Mouse (Mus musculus): ENCODE measurements around the gene Tpcn1. TPM values are rescaled to one million over a fixed set of nuclear protein-coding genes. Genes with fewer than 3 reads are reported as not detected.

Tpcn1 gene
- total and polyA plus RNA-seq, 2 experiments: 7.6 to 51.9 TPM

DNA sequence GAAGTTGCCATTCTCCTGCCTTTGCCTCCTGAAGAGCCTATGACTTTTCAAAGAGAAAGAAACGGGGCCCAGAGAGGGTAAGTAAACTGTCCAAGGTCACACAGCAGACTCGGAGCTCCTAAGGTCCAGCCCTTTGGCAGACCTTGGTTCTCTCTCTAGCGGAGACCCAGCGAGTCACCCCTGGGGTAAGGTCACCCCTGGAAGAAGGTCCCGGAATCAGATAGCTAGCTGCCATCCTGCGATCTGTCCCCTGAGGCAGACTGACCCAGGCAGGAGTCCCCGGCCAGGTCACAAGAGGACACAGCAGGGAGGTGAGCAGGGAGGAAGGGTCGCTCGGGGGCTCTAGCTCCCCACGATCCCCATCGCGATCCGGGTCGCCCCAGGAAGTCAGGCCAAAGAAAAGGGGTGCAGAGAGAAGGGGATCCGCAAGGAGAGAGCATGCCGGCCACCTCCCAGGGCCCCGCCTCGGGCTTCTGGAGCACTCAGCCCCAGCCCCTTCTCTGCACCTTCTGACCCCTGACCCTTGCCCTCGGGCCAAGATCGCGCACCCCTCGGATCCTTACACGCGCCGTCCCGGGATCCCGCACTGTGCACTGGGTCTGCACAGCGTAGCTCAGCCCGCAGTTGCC lies 419 bp downstream of the Tpcn1 start:
- TF ChIP-seq POLR2A (IDR thresholded peaks at IDR 0.05; ENCODE audit: extremely low read depth, insufficient read depth, low read length) (no peak), CTCF (IDR thresholded peaks at IDR 0.05; ENCODE audit: low read depth, low read length) (no peak)
- no peak for DNase-seq (ENCODE audit: extremely low read depth, low read depth, low spot score)
- peaks cover 16% of the 10 kb centered on the region for H3K4me1 ChIP-seq (ENCODE audit: control insufficient read depth, insufficient read depth, low read length)
- peak overlapping the region; percentile 73 for H3K27ac ChIP-seq (replicated peaks; ENCODE audit: insufficient read depth, low read depth, low read length)
- peaks cover 14% of the 10 kb centered on the region for H3K79me2 ChIP-seq (ENCODE audit: control insufficient read depth, insufficient read depth, low read length)
- peaks cover 13% of the 10 kb centered on the region; the same call in 1 of the 2 replicates for H3K36me3 ChIP-seq (ENCODE audit: control insufficient read depth, insufficient read depth, low read length)
- H3K9ac ChIP-seq (ENCODE audit: low read depth, low read length): peak overlapping the region; percentile 90
- H3K4me3 ChIP-seq (ENCODE audit: insufficient read depth, low read depth, low read length): peak overlapping the region; percentile 79
- under 1% methylated on average over 29 of the region's 29 CpGs for WGBS
- H3K27me3 ChIP-seq (ENCODE audit: control insufficient read depth, insufficient read depth, low read length): no peaks in the 10 kb centered on the region

- peak overlapping the region; percentile 73 for H3K27ac ChIP-seq (replicated peaks; ENCODE audit: insufficient read depth, low read depth, low read length)
- H3K4me1 ChIP-seq (ENCODE audit: control insufficient read depth, insufficient read depth, low read length): peaks cover 16% of the 10 kb centered on the region
- no peaks in the 10 kb centered on the region for H3K27me3 ChIP-seq (ENCODE audit: control insufficient read depth, insufficient read depth, low read length)
- peaks cover 13% of the 10 kb centered on the region; the same call in 1 of the 2 replicates for H3K36me3 ChIP-seq (ENCODE audit: control insufficient read depth, insufficient read depth, low read length)
- peak overlapping the region; percentile 90 for H3K9ac ChIP-seq (ENCODE audit: low read depth, low read length)
- peaks cover 14% of the 10 kb centered on the region for H3K79me2 ChIP-seq (ENCODE audit: control insufficient read depth, insufficient read depth, low read length)
- peak overlapping the region; percentile 79 for H3K4me3 ChIP-seq (ENCODE audit: insufficient read depth, low read depth, low read length)
- WGBS: 6% methylated on average over 9 of the region's 9 CpGs
- TF ChIP-seq POLR2A (IDR thresholded peaks at IDR 0.05; ENCODE audit: extremely low read depth, insufficient read depth, low read length) (no peak), CTCF (IDR thresholded peaks at IDR 0.05; ENCODE audit: low read depth, low read length) (no peak)
- DNase-seq (ENCODE audit: extremely low read depth, low read depth, low spot score): no peak
Observed at GRCm38 (mm10) chr5:120587616-120587926, 902 bp downstream of the Tpcn1 start.

DNA sequence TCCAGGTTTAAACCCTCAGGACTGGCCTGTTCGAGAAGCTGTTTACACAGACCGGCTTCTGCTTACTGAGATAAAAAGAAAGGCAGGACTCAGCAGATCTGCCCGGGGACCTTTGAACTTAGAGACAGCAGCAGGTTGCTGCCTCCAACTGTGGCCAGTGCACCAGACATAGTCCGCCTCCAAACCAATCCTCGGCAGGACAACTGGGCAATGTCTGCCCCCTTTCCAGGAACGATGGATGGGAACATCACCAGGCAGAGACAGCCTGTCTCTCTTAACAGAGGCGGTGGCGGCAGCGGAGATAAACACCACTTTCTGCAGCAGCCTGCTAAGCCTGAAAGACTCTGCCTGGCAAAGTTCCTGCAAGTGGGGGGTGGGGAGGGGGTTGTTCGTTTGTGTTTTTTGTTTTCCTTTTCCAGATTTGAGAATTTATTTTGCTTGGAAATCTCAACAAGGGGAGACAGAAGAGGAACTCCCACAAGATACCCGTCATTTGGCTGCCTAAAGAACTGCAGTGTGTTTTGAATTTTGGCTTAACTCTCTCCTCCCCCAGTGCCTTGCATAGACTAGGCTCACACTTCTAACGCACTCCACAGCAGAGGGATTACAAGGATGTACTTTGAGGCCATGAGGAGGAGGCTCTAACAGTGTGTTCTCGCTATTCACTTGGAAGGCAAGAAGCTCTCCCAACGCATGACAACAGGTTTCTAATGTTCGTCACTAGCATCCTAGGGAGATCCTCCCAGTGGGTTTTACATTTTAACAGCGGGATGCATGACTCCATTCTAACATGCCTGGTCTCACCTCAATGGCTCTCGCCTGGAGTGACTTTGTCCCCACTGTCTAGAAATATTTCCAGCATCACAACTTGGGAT lies 1.5 kb downstream of the Tpcn1 start:
- TF ChIP-seq POLR2A (IDR thresholded peaks at IDR 0.05; ENCODE audit: extremely low read depth, insufficient read depth, low read length) (peak; percentile 62; the same call in 1 of the 2 replicates), CTCF (IDR thresholded peaks at IDR 0.05; ENCODE audit: low read depth, low read length) (no peak)
- Histone ChIP-seq H3K79me2 (ENCODE audit: control insufficient read depth, insufficient read depth, low read length) (peaks cover 14% of the 10 kb centered on the region), H3K4me3 (ENCODE audit: insufficient read depth, low read depth, low read length) (peak overlapping the region; percentile 79), H3K36me3 (ENCODE audit: control insufficient read depth, insufficient read depth, low read length) (peaks cover 17% of the 10 kb centered on the region), H3K4me1 (ENCODE audit: control insufficient read depth, insufficient read depth, low read length) (peaks cover 16% of the 10 kb centered on the region), H3K27ac (replicated peaks; ENCODE audit: insufficient read depth, low read depth, low read length) (peak overlapping the region; percentile 74), H3K9ac (ENCODE audit: low read depth, low read length) (peak overlapping the region; percentile 90), H3K27me3 (ENCODE audit: control insufficient read depth, insufficient read depth, low read length) (no peaks in the 10 kb centered on the region)
- DNase-seq (ENCODE audit: extremely low read depth, low read depth, low spot score): peak; percentile 97
- 5% methylated on average over 17 of the region's 17 CpGs for WGBS

DNA sequence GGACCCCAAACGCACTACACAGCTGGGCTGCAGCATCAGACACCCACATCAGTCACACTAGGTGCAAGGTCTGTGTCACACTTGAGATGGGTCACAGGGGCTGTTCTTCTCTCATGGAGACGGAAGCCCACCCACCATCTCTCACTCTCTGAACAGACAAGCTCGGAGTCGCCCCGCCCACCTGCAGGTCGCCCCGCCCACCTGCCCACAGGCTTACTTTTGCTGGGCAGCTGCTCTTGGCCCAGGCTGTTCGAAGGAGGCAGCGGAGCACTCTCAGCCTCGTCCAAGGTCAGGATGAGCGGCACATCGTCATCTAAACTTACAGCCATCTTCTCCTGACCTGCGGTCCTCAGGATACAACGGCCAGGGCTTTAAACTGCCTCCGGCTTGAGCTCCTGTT lies 3.5 kb downstream of the Tpcn1 start:
- Histone ChIP-seq H3K79me2 (ENCODE audit: control insufficient read depth, insufficient read depth, low read length) (peaks cover 16% of the 10 kb centered on the region), H3K27me3 (ENCODE audit: control insufficient read depth, insufficient read depth, low read length) (no peaks in the 10 kb centered on the region), H3K4me3 (ENCODE audit: insufficient read depth, low read depth, low read length) (no peak overlapping the region), H3K27ac (replicated peaks; ENCODE audit: insufficient read depth, low read depth, low read length) (no peak overlapping the region), H3K9ac (ENCODE audit: low read depth, low read length) (no peak overlapping the region), H3K4me1 (ENCODE audit: control insufficient read depth, insufficient read depth, low read length) (peaks cover 17% of the 10 kb centered on the region), H3K36me3 (ENCODE audit: control insufficient read depth, insufficient read depth, low read length) (peaks cover 21% of the 10 kb centered on the region)
- TF ChIP-seq CTCF (IDR thresholded peaks at IDR 0.05; ENCODE audit: low read depth, low read length): no peak
- no peak for TF ChIP-seq POLR2A (IDR thresholded peaks at IDR 0.05; ENCODE audit: extremely low read depth, insufficient read depth, low read length)
- WGBS: 67% methylated on average over 15 of the region's 15 CpGs
- no peak for DNase-seq (ENCODE audit: extremely low read depth, low read depth, low spot score)

GRCm38 (mm10) chr5:120583511-120583910 lies 5.0 kb downstream of the Tpcn1 start:
- Histone ChIP-seq H3K27me3 (ENCODE audit: control insufficient read depth, insufficient read depth, low read length) (no peaks in the 10 kb centered on the region), H3K9ac (ENCODE audit: low read depth, low read length) (no peak overlapping the region), H3K79me2 (ENCODE audit: control insufficient read depth, insufficient read depth, low read length) (peaks cover 23% of the 10 kb centered on the region), H3K4me3 (ENCODE audit: insufficient read depth, low read depth, low read length) (no peak overlapping the region), H3K4me1 (ENCODE audit: control insufficient read depth, insufficient read depth, low read length) (peaks cover 27% of the 10 kb centered on the region), H3K36me3 (ENCODE audit: control insufficient read depth, insufficient read depth, low read length) (peaks cover 21% of the 10 kb centered on the region), H3K27ac (replicated peaks; ENCODE audit: insufficient read depth, low read depth, low read length) (no peak overlapping the region)
- WGBS: 95% methylated on average over 4 of the region's 4 CpGs
- DNase-seq (ENCODE audit: extremely low read depth, low read depth, low spot score): no peak
- TF ChIP-seq POLR2A (IDR thresholded peaks at IDR 0.05; ENCODE audit: extremely low read depth, insufficient read depth, low read length) (no peak), CTCF (IDR thresholded peaks at IDR 0.05; ENCODE audit: low read depth, low read length) (no peak)
